Mouse (Mus musculus): ENCODE measurements around the gene Wfdc3.

The Wfdc3 gene

GRCm38 (mm10) chr2:164745843-164746479 is at the start of gene Wfdc3, which contains the start of gene Dnttip1:
Wfdc3 (minus strand) TSS chr2:164745931.
Dnttip1 (plus strand) TSS chr2:164745983.
- DNase-seq (ENCODE audit: low spot score), result peak; percentile 87

- DNase-seq (ENCODE audit: low spot score), result peak; percentile 66
Measured at GRCm38 (mm10) chr2:164794293-164794692, 48.6 kb upstream of the Wfdc3 start.

- no peak for DNase-seq (ENCODE audit: low spot score)
Measured at GRCm38 (mm10) chr2:164793772-164794171, 48.0 kb upstream of the Wfdc3 start.

- no peak for DNase-seq (ENCODE audit: low spot score)
Measured at GRCm38 (mm10) chr2:164793236-164793635, 47.5 kb upstream of the Wfdc3 start.

GRCm38 (mm10) chr2:164792400-164793190 is 46.9 kb upstream of the Wfdc3 start:
- no peak for DNase-seq (ENCODE audit: low spot score)

GRCm38 (mm10) chr2:164791841-164792261 is 46.1 kb upstream of the Wfdc3 start:
- DNase-seq (ENCODE audit: low spot score), result no peak

- DNase-seq (ENCODE audit: low spot score), result no peak
Measured at GRCm38 (mm10) chr2:164790451-164790850, 44.7 kb upstream of the Wfdc3 start.

GRCm38 (mm10) chr2:164788411-164788810 is 42.7 kb upstream of the Wfdc3 start:
- DNase-seq (ENCODE audit: low spot score), result no peak

GRCm38 (mm10) chr2:164787779-164788178 is 42.0 kb upstream of the Wfdc3 start:
- no peak for DNase-seq (ENCODE audit: low spot score)

GRCm38 (mm10) chr2:164787032-164787431 is 41.3 kb upstream of the Wfdc3 start:
- DNase-seq (ENCODE audit: low spot score), result no peak

- no peak for DNase-seq (ENCODE audit: low spot score)
Measured at GRCm38 (mm10) chr2:164786388-164786885, 40.7 kb upstream of the Wfdc3 start.

- DNase-seq (ENCODE audit: low spot score), result peak; percentile 83
Measured at GRCm38 (mm10) chr2:164785481-164786387, 40.0 kb upstream of the Wfdc3 start, which contains the start of gene Snx21. Snx21 (plus strand) TSS chr2:164785823.

- no peak for DNase-seq (ENCODE audit: low spot score)
Measured at GRCm38 (mm10) chr2:164784869-164785420, 39.2 kb upstream of the Wfdc3 start.

GRCm38 (mm10) chr2:164783926-164784581 is 38.3 kb upstream of the Wfdc3 start:
- no peak for DNase-seq (ENCODE audit: low spot score)

GRCm38 (mm10) chr2:164781876-164782275 is 36.1 kb upstream of the Wfdc3 start:
- DNase-seq (ENCODE audit: low spot score), result no peak

- no peak for DNase-seq (ENCODE audit: low spot score)
Measured at GRCm38 (mm10) chr2:164779481-164780086, 33.9 kb upstream of the Wfdc3 start, which contains the start of gene Tnnc2. Tnnc2 (minus strand) TSS chr2:164779967.

GRCm38 (mm10) chr2:164778809-164779208 is 33.1 kb upstream of the Wfdc3 start:
- no peak for DNase-seq (ENCODE audit: low spot score)

- no peak for DNase-seq (ENCODE audit: low spot score)
Measured at GRCm38 (mm10) chr2:164778015-164778287, 32.2 kb upstream of the Wfdc3 start.

GRCm38 (mm10) chr2:164777246-164778014 is 31.7 kb upstream of the Wfdc3 start:
- no peak for DNase-seq (ENCODE audit: low spot score)

GRCm38 (mm10) chr2:164776801-164777200 is 31.1 kb upstream of the Wfdc3 start:
- no peak for DNase-seq (ENCODE audit: low spot score)
